Mouse (Mus musculus) G1E-ER4 (cell line): ENCODE data around the gene Skap2. TPM values are rescaled to one million over a fixed set of nuclear protein-coding genes. Genes with fewer than 3 reads are reported as not detected.

Source experiments
- GATA1 ChIP-seq: IDR thresholded peaks from one replicate; pipeline ENCODE4 v1.8.0; 2012; ENCODE audit warnings: low read length, inconsistent platforms
- polyA plus RNA-seq: library from polyadenylated mRNA; stranded (reverse); fragments of >175 nt; gene quantifications from 2 replicates; pipeline ENCODE4 v1.2.3, GENCODE M21; 2012

The Skap2 gene
- polyA plus RNA-seq, 1 experiment = 2.6 TPM

GRCm38 (mm10) chr6:51880778-51881177, 131.6 kb downstream of the Skap2 start:
- TF ChIP-seq GATA1 = no peak

GRCm38 (mm10) chr6:51878551-51878950, 133.8 kb downstream of the Skap2 start:
- no peak for TF ChIP-seq GATA1

GRCm38 (mm10) chr6:51876841-51877553, 135.4 kb downstream of the Skap2 start:
- no peak for TF ChIP-seq GATA1

- TF ChIP-seq GATA1 = no peak
Observed at GRCm38 (mm10) chr6:51875884-51876626, 136.3 kb downstream of the Skap2 start.

- no peak for TF ChIP-seq GATA1
Observed at GRCm38 (mm10) chr6:51874035-51874434, 138.3 kb downstream of the Skap2 start.

DNA sequence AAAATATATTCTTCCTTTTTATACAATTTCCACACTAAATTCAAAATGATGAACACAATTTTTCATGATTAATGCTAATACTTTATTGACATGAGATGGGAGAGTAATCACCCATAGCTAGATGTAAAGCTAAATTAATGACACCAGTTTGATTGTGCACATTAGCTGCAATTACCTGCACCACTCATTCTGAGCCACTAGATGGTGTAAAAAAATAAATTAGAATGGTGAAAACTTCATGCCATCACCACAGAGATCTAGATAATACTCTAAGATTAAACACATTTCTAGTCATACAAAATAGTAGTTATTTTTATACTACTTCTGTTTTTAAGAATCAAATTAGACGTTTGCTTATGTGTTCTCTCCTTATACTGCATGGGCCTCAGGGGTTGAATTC, 141.2 kb downstream of the Skap2 start:
- TF ChIP-seq GATA1 = no peak

GRCm38 (mm10) chr6:51870294-51870693, 142.1 kb downstream of the Skap2 start:
- no peak for TF ChIP-seq GATA1

DNA sequence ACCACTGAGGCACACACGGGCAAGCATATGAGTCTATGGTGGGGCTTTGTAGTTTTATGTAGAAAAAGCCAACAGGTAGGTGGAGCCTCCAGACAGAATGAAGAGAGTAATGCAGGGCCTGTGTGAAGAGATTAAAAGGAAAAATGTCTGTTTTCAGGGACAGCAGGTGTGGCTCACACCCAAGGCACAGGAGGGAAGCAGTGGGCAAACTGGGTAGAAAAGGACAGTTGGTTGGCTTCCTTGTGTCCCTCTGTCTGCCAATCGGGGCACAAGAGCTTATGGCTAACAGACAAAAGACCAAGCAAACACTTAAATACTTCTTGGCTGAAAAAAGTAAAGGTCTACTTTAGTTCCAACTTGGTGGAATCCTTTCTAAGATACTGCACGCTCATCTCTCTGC, 145.8 kb downstream of the Skap2 start:
- no peak for TF ChIP-seq GATA1

- TF ChIP-seq GATA1 = no peak
Observed at GRCm38 (mm10) chr6:51863508-51863907, 148.8 kb downstream of the Skap2 start.

- no peak for TF ChIP-seq GATA1
Observed at GRCm38 (mm10) chr6:51860300-51860699, 152.0 kb downstream of the Skap2 start.

GRCm38 (mm10) chr6:51857821-51858220, 154.5 kb downstream of the Skap2 start:
- no peak for TF ChIP-seq GATA1

GRCm38 (mm10) chr6:51853291-51853690, 159.1 kb downstream of the Skap2 start:
- TF ChIP-seq GATA1 = no peak

DNA sequence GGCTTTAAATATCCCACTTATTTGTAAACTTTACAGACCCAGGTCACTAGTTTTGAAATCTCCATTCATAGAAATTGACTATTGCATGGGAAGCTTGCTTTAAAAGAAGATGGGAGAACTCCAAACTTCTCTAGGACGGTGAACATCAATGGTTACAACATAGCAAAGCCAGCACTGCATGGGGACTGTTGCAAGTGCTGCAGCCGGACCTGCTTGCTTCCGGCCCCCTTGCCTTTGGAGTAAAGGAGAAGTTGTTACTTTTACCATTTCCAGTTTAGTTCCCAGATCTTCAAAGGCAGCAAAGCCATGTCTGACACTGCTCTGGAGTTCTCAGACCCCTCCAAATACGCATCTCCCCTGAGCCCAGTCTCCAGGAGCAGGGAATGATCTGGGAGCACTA, 159.7 kb downstream of the Skap2 start:
- no peak for TF ChIP-seq GATA1

DNA sequence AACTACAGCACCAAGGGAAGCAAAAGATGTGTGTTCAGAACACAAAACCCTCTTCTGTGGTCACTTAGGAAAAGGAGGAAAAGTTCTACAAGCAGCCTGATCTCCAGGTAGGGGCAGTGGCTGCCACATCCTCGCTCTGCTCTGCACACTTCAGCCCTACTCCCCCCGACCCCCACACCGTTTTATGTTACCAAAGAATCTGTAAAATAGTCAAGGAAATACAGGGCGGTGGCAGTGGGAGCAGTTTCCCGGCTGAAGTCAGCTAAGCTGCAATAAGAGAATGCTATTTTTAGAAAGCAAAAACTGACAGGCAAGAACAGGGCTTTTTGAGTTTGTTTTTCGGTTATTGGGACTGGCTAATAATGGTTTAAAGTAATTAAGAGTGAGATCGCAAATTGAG, 160.8 kb downstream of the Skap2 start:
- no peak for TF ChIP-seq GATA1

DNA sequence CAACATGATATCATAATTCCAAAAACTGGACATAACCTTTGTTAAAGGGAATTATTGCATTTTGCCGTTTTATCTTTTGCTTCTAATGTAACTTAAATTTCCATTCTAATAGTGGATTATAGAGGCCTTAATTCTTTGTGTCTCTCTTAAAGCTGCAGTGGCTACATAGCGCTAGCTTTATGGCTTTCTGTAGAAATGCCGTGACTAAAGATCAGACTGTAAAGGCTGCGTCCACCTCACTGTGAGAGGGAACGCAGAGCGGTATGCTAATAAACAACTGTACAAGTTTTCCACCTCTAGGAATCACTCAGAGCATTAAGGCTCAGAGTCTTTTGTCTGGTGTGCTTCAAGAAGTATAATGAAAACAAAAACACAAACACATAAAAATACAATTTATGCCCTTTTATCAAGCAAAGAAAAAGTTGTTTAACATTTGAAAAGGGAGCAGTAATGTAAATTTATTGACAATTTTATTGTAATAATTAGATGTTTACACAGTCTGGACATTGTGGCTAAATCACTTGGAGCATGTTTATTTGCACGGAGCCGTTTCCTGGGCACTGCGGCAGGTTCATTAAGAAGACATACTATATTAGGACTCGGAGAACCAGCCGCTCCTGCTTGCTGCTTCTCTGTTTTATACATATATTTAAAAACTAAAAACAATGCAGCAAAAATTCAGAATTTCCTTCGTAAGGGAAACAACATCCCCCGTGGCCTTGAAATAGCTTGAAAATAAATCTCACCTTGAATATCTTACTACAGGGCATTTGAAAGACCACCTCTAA, 162.1 kb downstream of the Skap2 start:
- TF ChIP-seq GATA1 = no peak

- no peak for TF ChIP-seq GATA1
Observed at GRCm38 (mm10) chr6:51849561-51849960, 162.8 kb downstream of the Skap2 start.
